Mouse (Mus musculus) spleen, postnatal 4 days (tissue): ENCODE measurements around the gene Stat5b.

ENCODE experiments used
- DNase-seq, 2 experiments: peaks; one replicate each; pipeline ENCODE4 v3.0.0; 2022; ENCODE audit warnings: low spot score in 2 of 2

Stat5b gene

DNA sequence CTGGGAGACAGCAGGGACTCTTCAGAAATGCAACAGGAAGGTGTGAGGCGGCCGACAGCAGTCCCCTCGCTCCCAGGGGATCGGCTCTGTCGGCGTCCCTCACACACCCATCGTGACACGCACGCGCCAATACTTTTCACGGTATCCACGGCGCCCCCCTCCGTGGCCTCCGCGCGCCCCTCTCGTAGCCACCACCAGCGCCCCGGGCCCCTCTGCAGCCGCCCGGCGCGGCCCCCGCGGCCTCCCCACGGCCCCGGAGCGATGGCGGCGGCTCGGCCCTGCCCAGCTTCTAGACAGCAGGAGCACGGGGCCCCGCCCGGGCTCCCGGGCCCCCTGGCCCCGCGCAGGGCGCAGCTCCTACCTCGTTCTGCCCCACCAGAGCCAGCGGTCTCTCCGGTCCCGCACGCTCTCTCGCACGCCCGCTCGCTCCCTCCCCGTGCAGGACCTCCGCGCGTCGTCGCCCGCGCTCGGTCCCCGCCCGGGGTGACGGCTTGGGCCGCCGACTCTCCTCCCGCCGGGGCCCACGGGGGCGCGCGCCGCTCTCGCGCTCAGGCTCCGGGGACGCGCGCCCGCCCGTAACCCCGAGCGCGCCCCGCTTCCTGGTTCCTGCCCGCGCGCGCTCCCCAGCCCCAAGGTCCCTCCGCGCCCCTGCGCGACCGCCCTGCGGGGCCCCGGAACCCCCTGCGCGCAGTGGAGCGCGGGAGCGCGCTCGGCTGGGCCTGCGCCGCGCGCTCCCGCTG is at the start of gene Stat5b:
Stat5b (minus strand) TSS at position 687 of the 740 bp plus-strand sequence.
- peak; percentile 79 to 90 for DNase-seq

GRCm38 (mm10) chr11:100898441-100899199 is 48.1 kb upstream of the Stat5b start:
- DNase-seq = no peak

GRCm38 (mm10) chr11:100897294-100898231 is 47.0 kb upstream of the Stat5b start:
- DNase-seq = no peak

- DNase-seq = no peak
Measured at GRCm38 (mm10) chr11:100896078-100896477, 45.6 kb upstream of the Stat5b start.

DNA sequence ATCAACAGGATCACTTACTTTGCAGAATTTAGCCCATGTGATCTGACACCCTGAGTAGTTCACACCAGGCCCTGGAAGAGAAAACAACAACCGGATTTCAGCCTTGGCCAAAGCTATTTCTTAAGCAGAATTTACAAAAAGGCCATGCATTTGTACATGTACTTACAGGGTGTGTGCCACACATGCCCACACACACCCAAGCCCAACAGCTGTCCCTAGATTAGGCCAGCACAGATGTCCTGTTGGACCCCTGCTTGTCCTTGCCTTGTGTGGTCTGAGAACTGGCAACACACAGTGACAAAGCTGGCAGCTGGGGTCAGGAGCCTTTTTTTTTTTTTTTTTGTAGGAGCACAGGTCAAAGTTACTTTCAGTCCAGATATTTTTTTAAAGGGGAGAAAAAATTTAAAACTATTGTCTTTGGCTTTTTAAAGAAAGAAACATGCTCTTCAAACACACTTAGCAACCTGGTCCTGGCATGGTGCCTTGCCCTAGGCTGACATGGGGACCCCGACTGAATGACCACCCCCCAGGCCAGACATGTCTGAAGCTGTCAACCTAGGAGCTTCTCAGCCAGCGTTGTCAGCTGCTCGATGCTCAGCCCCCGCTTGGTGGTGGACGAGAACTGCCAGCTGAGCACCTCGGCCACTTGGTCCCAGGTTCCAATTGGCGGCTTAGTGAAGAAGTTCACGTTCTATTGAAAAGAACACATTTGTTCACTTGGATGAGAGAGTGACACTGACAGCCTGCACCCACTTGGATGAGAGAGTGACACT is 43.8 kb upstream of the Stat5b start:
- no peak for DNase-seq

DNA sequence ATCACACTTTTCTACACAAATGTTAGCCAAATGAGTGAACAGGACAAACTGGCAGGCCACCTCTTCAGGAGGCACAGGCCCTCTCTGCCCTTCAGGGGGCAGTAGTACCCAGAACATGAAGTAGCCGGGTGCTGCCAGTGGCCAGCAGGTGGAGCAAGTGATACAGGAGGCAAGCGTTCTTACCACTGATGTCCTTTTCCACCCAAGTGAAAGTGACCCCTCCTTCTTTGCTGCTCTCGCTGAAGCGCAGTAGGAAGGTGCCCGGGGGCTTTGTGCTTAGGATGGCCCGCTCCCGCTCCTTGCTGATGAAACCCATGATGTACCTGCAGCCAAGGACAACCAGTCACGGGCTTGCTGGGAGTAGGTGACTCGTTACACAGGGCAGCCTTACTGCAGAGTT is 43.0 kb upstream of the Stat5b start:
- DNase-seq = peak; percentile 91 to 96

- DNase-seq = no peak
Measured at GRCm38 (mm10) chr11:100892435-100892834, 41.9 kb upstream of the Stat5b start.

- DNase-seq = peak in 1 of 2 experiments; percentile 69
Measured at GRCm38 (mm10) chr11:100891256-100892123, 41.0 kb upstream of the Stat5b start.

DNA sequence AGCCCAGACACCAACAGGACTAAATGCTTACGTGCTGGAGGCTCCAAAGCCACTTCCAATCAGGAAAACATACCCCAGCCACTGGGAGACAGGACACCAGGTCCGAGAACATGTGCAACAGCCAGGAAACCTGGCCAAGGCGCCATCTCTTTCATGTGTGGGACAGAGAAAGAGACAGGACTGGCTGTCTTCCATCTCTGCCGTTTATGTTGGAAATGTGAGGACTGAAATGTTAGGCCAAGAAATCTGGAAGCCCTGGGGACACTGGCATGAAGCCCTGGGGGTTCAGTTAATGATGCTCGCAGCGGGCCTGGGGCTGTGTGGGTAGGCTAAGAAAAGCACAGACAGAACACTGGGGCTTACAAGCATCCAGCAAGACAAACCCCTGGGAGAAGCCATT is 40.0 kb upstream of the Stat5b start:
- DNase-seq = no peak

DNA sequence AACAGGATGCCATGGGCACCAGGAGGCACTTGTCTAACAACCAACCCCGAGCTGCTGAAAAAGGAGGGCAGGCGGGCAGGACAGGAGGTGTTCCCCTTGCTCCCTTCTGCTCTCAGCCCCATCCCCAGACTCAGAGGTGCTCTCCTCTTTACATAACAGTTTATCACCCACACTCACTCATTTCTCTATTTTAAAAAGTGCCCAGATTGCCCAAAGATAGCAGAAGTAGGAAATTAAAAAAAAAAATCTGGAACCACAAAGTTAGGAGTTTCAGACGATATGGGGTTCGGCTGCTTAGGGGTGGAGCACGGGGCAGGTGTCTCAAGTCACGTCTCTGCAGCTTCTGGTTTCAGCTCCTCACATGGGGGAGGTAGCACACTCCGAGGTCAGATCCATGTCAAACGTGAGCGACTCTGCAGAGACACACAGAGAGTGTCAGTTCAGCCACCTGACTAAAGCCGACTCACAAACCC is 37.9 kb upstream of the Stat5b start:
- no peak for DNase-seq

- DNase-seq = no peak
Measured at GRCm38 (mm10) chr11:100887764-100888163, 37.2 kb upstream of the Stat5b start.

DNA sequence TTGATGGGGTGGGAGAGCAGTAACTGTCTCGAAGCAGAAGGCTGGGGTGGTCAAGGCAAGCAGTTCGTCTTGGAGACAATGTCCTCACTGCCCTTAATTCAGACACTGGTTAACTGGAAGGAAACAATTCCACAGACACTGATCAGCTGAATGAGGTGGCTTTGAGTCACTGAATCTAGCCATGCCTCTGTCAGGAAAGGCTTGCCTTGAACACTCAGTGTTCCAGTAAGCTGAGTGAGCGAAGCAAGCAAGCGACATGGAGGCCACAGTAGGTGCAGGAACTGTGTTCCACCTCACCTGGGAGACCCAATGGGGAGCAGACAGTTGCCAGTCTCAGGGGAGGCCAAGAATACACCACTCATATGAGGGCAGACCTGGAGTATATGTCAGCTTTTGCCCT is 36.7 kb upstream of the Stat5b start:
- DNase-seq = no peak

- peak in 1 of 2 experiments; percentile 38 for DNase-seq
Measured at GRCm38 (mm10) chr11:100886188-100886740, 35.7 kb upstream of the Stat5b start.

GRCm38 (mm10) chr11:100885472-100885871 is 34.9 kb upstream of the Stat5b start:
- no peak for DNase-seq

DNA sequence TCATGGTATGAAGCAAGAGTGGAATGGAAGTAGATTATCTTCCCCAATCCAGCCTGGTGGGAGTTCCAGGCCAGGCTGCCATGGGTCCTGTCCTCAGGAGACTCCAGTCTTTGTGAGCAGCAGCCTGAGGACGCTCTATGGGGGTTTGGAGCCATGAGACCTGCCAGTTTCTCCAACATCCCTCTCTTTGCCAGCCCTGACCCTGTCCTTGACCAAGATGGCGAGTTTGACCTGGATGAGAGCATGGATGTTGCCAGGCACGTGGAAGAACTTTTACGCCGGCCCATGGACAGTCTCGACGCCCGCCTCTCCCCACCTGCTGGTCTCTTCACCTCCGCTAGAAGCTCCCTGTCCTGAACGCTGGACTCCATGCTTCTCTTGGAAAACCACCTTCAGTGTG is 33.1 kb upstream of the Stat5b start:
- DNase-seq = no peak

GRCm38 (mm10) chr11:100879321-100880078 is 29.0 kb upstream of the Stat5b start:
- DNase-seq = no peak

DNA sequence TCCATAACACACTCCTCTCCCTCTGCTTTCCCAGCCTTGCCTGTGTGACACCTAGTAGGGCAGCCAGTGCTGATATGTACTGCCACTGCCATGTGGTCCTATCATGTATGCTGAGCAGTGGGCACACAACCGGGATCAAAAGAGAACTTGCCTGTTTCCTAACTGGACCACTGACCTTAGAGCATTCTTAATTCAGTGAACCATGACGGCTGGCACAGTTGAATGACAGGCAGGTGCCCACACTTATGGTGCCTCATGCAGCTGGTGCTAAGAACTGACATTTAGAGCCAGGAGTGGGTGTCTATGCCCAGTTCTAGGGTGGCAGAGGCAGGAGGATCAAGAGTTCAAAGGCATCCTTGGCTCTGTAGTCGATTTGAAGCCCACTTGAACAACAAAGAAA is 25.2 kb upstream of the Stat5b start:
- DNase-seq = no peak

DNA sequence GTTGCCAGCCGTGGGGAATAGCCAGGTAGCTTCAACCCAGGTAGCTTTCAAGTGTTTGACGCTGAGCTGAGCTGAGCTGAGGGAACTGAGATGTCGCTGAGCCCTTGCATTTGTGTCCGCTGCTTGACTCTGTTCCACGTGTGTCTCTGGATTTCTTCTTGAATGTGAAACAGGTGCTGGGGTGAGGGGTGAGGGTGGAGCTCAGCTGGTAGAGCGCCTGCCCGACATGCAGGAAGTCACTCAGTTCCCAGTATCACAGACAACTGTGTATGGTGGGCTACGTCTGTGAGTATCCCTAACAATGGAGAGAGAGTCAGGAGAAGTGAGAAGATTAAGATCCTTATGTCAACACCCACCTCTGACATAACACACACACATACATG is 20.4 kb upstream of the Stat5b start:
- no peak for DNase-seq
